9 mouse cellular contexts compared by ENCODE assay signal in genomic region chr1:182115651-182116408, GRCm38 (mm10). TPM values are rescaled to one million over a fixed set of nuclear protein-coding genes. Genes with fewer than 3 reads are reported as not detected.
A peak's percentile ranks its signal among the peaks of the same experiment; 100 is the strongest.
DNase-seq lines count a peak whose midpoint lies in the region; ATAC-seq and TF ChIP-seq lines count a peak whose summit lies in the region.
"Had no signal": no experiment of that assay in that cellular context is flagged by ENCODE, and none has a peak within 500 bp of the region (broad histone marks: within the 10 kb centered on the region; RNA-seq: fewer than 3 reads in every experiment).

No protein-coding gene starts in this region.

- ATAC-seq in liver, postnatal 0 days: no peak
- ATAC-seq in liver, embryonic 12.5 days: no peak

- peak; percentile 40 for TF ChIP-seq CTCF in liver, postnatal 0 days (IDR thresholded peaks at IDR 0.05; ENCODE audit: low read depth)

- no peaks in the 10 kb centered on the region for H3K27me3 ChIP-seq in liver, postnatal 0 days (ENCODE audit: insufficient read depth, low read length)
- H3K27me3 ChIP-seq in liver, embryonic 12.5 days (replicated peaks): peaks cover 14% of the 10 kb centered on the region; the same call in 1 of the 2 replicates

- WGBS in liver, postnatal 0 days (ENCODE audit: insufficient replicate concordance): 44% methylated on average over 7 of the region's 7 CpGs
- whole genome bisulfite sequencing in liver, embryonic 12.5 days (ENCODE audit: insufficient replicate concordance): 49% methylated on average over 7 of the region's 7 CpGs

- H3K9me3 ChIP-seq in liver, postnatal 0 days (ENCODE audit: low read length): no peaks in the 10 kb centered on the region
- no peaks in the 10 kb centered on the region for H3K9me3 ChIP-seq in liver, embryonic 12.5 days (replicated peaks)

- H3K27ac ChIP-seq in liver, postnatal 0 days (ENCODE audit: low read depth): no peak overlapping the region
- H3K27ac ChIP-seq in liver, embryonic 12.5 days: no peak overlapping the region

- H3K4me1 ChIP-seq in liver, postnatal 0 days (ENCODE audit: insufficient read depth): no peaks in the 10 kb centered on the region; the same call in 1 of the 2 replicates
- no peaks in the 10 kb centered on the region for H3K4me1 ChIP-seq in liver, embryonic 12.5 days

- DNase-seq in liver, postnatal 0 days: no peak
- DNase-seq in ZHBTc4 (ENCODE audit: low read depth, low spot score): peak; percentile 64
- DNase-seq in cerebellum, postnatal 10 days: peak; percentile 84 to 86
- DNase-seq in kidney, adult 18-20 months: peak; percentile 68
- peak; percentile 72 for DNase-seq in lung, postnatal 25 days (ENCODE audit: low spot score)
- DNase-seq in spleen, postnatal 4 days (ENCODE audit: low spot score in 2 of 2): no peak

- TF ChIP-seq EP300 in liver, postnatal 0 days (IDR thresholded peaks at IDR 0.05; ENCODE audit: low read depth): no peak

- no peak overlapping the region for H3K4me2 ChIP-seq in liver, postnatal 0 days (ENCODE audit: low read depth, low read length)
- H3K4me2 ChIP-seq in liver, embryonic 12.5 days: no peak overlapping the region

- no peak overlapping the region for H3K9ac ChIP-seq in liver, postnatal 0 days (replicated peaks)
- no peak overlapping the region for H3K9ac ChIP-seq in liver, embryonic 12.5 days

- H3K36me3 ChIP-seq in liver, postnatal 0 days (replicated peaks; ENCODE audit: insufficient read depth, low read length): no peaks in the 10 kb centered on the region
- no peaks in the 10 kb centered on the region for H3K36me3 ChIP-seq in liver, embryonic 12.5 days

- H3K4me3 ChIP-seq in liver, postnatal 0 days (ENCODE audit: low read depth, low read length): no peak overlapping the region
- no peak overlapping the region for H3K4me3 ChIP-seq in liver, embryonic 12.5 days
- H3K4me3 ChIP-seq: erythroblast, embryonic 14.5 days had no signal

RNA-seq across cellular contexts. Expression of gene Srp9, which starts 8.7 kb away (rescaled TPM):
- 109 and 119 TPM in 2 replicates for polyA plus RNA-seq in liver, postnatal 0 days (2015; fragmentation: Nextera tagmentation; extraction: Ambion mirVana)
- 111 and 112 TPM in 2 replicates for polyA plus RNA-seq in liver, embryonic 12.5 days (2016; fragmentation: Nextera tagmentation; extraction: Ambion mirVana)

RNA-seq across cellular contexts. Expression of gene Vmn1r1, which starts 48.5 kb away (rescaled TPM):
- not detected in 2 replicates for polyA plus RNA-seq in liver, postnatal 0 days (2015; fragmentation: Nextera tagmentation; extraction: Ambion mirVana)
- polyA plus RNA-seq in liver, embryonic 12.5 days (2016; fragmentation: Nextera tagmentation; extraction: Ambion mirVana): not detected in 2 replicates
- polyA plus RNA-seq: erythroblast, embryonic 14.5 days; liver, embryonic 16.5 days had no signal

Comparison
In these comparisons a context has a peak if more than half of its experiments do, and no peak if none do; other contexts are left out.
1. DNase-seq: peak in ZHBTc4 (single experiment), cerebellum, postnatal 10 days (2 of 2), kidney, adult 18-20 months (single experiment) and lung, postnatal 25 days (single experiment); none in liver, postnatal 0 days (single experiment) and spleen, postnatal 4 days (0 of 2).